Mouse (Mus musculus) G1E (cell line): ENCODE measurements at regions not wholly inside any gene's neighbourhood (a gene's known extent, or its start where the extent isn't known, plus 50 kb on each side); places are given as distances from the start of the nearest gene placed in this dataset.

Source experiments
- ATAC-seq: 2 replicates; pipeline ENCODE4 v1.8.0; 2016; ENCODE audit warnings: mild to moderate bottlenecking; ENCODE audit not compliant: insufficient number of reproducible peaks, poor library complexity, low FRiP score, severe bottlenecking; ENCODE audit errors: extremely low read depth
- DNase-seq: peaks from one replicate; pipeline ENCODE4 v3.0.0; 2012; ENCODE audit warnings: low spot score
- H3K27me3 ChIP-seq: 2 replicates; pipeline ENCODE4 v1.6.1; 2012; ENCODE audit warnings: mild to moderate bottlenecking, low read length, inconsistent platforms; ENCODE audit not compliant: insufficient read depth
- H3K36me3 ChIP-seq: replicated peaks from 2 replicates; pipeline ENCODE3; 2012; ENCODE audit warnings: mild to moderate bottlenecking, inconsistent platforms
- H3K4me1 ChIP-seq: 2 replicates; pipeline ENCODE4 v1.6.1; 2012; ENCODE audit warnings: low read depth, low read length, inconsistent platforms, mixed read lengths; ENCODE audit not compliant: insufficient read depth
- H3K4me3 ChIP-seq: 2 replicates; pipeline ENCODE4 v1.5.1; 2012; ENCODE audit warnings: low read depth, mild to moderate bottlenecking, inconsistent platforms, low read length, moderate library complexity, mixed read lengths
- H3K9me3 ChIP-seq: replicated peaks from 2 replicates; pipeline ENCODE4 v1.6.1; 2012; ENCODE audit warnings: inconsistent platforms
- CTCF ChIP-seq: IDR thresholded peaks from 2 replicates; pipeline ENCODE4 v1.5.1; 2012; ENCODE audit warnings: low read depth, low read length, inconsistent platforms, mixed read lengths
- GATA1 ChIP-seq: IDR thresholded peaks from 2 replicates; pipeline ENCODE4 v1.6.1; 2012; ENCODE audit warnings: borderline replicate concordance, low read length, inconsistent platforms, mixed read lengths
- GATA2 ChIP-seq: IDR thresholded peaks from 2 replicates; pipeline ENCODE4 v1.6.1; 2012; ENCODE audit warnings: low read depth, low read length, inconsistent platforms, borderline replicate concordance
- POLR2AphosphoS5 ChIP-seq: IDR thresholded peaks from 2 replicates; pipeline ENCODE4 v1.6.1; 2012; ENCODE audit warnings: low read depth, low read length, inconsistent platforms; ENCODE audit not compliant: insufficient replicate concordance
- TAL1 ChIP-seq: conservative IDR thresholded peaks from 2 replicates; pipeline ENCODE4 v1.6.1; 2012; ENCODE audit warnings: low read depth, low read length, inconsistent platforms, mixed read lengths

DNA sequence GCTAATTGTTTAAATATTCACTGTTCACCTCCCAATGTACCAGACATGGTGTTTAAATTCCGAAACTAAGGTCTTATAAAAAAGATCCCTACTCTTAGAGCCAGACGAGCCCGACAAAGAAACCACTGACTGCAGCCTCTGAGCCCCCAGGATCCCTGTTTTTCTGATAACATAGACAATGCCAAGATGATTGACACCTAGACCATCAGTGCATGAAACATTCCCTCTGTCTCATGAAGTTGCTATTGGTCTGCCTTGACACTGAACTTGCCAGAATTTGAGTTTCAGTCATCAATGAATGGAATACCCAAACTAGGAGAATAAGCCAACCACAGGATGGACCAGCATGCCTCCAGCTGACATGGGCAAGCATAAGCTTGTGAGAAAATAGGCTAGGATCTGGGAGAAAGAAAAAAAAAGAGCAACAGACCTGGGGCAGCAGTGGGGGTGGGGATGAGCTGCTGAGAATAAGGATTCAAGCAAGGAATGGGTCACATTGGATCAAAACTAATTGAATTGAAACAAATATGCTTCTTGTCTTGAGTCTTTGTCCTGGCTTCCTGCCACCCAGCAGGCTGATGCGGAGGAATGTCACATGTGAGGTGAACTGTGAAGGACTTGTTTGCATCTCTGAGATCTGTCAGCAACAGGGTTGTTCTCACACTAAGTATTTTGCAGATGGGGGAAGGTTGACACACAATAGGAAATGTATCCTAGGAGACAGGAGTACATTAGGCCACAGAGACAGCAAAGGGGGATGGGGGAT, 333.0 kb downstream of the Lpin1 start:
- H3K36me3 ChIP-seq = no peaks in the 10 kb centered on the region
- no peak for TF ChIP-seq CTCF
- no peak for TF ChIP-seq GATA1
- TF ChIP-seq TAL1 = no peak
- no peak for TF ChIP-seq GATA2

DNA sequence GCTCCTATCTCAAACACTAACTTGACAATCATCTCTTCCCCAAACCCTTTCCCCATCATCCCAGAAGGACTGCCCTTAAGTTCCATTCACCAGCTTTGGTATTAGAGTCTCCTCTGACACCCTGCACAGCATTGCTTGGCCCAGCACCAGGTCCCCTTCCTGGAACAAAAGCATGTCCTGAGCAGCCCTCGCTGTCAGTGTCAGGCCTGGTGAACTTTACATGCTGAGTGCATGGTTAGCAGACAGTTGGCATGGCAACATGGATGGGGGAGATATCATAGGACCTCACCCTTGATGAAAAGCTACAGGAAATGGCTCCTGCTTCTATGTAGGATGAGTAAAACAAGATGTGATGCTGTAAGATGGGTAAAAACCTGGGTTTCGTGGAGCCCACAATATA, 333.6 kb downstream of the Lpin1 start:
- ATAC-seq = no peak
- Histone ChIP-seq H3K9me3 (no peaks in the 10 kb centered on the region), H3K36me3 (no peaks in the 10 kb centered on the region), H3K4me1 (no peaks in the 10 kb centered on the region), H3K27me3 (no peaks in the 10 kb centered on the region), H3K4me3 (no peak overlapping the region)
- no peak for DNase-seq
- no peak for TF ChIP-seq POLR2AphosphoS5
- TF ChIP-seq GATA2 = no peak
- no peak for TF ChIP-seq GATA1
- TF ChIP-seq TAL1 = no peak
- no peak for TF ChIP-seq CTCF

More for the DNA sequence above, 333.0 kb downstream of the Lpin1 start:
- DNase-seq = no peak
- no peak for ATAC-seq
- Histone ChIP-seq H3K4me3 (no peak overlapping the region), H3K27me3 (no peaks in the 10 kb centered on the region), H3K4me1 (no peaks in the 10 kb centered on the region), H3K9me3 (no peaks in the 10 kb centered on the region)

DNA sequence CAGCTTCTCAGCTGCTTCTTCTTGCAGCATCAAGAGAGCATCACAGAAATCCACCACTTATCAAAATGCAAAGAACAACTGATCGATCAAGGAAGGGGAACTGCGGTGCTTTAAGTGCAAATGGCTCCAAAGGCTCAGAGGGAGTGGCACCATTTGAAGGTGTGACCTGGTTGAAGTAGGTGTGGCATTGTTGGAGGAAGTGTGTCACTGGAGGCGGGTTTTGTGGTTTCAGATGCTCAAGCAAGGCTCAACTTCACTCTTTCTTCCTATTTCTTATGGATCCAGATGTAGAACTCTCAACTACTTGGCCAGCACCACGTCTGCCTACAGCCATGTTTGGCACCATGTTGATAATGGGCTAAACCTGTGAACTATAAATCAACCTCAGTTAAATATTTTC, 334.5 kb downstream of the Lpin1 start:
- Histone ChIP-seq H3K9me3 (no peaks in the 10 kb centered on the region), H3K4me3 (no peak overlapping the region), H3K4me1 (no peaks in the 10 kb centered on the region), H3K27me3 (no peaks in the 10 kb centered on the region), H3K36me3 (no peaks in the 10 kb centered on the region)
- TF ChIP-seq GATA2 (no peak), POLR2AphosphoS5 (no peak), GATA1 (no peak), TAL1 (no peak), CTCF (no peak)
- no peak for ATAC-seq
- DNase-seq = no peak

DNA sequence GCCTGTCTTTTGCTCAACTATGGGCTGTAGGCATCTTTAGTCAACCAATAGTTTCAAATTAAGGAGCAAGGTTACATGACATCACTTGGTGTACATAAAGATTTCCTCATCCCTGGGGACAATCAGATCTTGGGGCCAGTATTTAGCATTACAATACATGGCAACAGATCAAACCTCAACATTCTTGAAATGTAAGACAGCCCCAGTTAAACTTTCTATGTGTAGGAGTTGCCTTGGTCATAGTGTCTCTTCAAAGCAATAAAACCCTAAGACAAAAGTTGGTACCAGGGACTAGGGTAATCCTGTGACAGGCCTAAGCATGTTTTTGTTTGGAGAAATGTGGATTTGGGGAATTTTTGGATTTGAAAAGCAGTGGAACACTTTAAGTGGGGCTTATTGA, 338.3 kb downstream of the Lpin1 start:
- H3K27me3 ChIP-seq = peaks cover 2% of the 10 kb centered on the region; the same call in 1 of the 2 replicates
- no peaks in the 10 kb centered on the region for H3K36me3 ChIP-seq
- TF ChIP-seq TAL1 (no peak), GATA1 (no peak), GATA2 (no peak), CTCF (no peak), POLR2AphosphoS5 (no peak)
- DNase-seq (no peak), ATAC-seq (no peak)
- H3K9me3 ChIP-seq = 0 out of 2 replicates have a peak, but pooled peaks cover 3% of the 10 kb centered on the region
- H3K4me1 ChIP-seq = no peaks in the 10 kb centered on the region
- no peak overlapping the region for H3K4me3 ChIP-seq

DNA sequence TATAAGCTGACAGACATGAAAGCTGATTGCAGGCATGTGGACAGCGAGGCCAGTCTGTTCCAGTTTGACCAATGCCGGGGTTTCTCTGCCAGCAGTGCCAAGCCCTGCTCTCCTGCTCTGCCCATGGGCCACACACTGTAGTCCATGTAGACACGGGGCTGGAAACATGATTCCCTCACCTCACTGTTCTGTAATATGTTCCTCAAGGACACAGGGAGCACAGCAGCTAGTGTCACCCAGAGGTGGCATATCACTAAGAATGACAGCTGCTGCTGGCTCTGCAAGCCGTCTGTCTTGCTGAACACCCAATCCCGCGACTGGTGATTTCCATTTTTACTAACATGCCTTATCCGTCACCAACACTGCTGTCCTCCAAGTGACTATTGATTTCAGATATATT, 339.9 kb downstream of the Lpin1 start:
- TF ChIP-seq CTCF = no peak
- TF ChIP-seq GATA1 = no peak
- TF ChIP-seq TAL1 = no peak
- no peak for TF ChIP-seq GATA2
- TF ChIP-seq POLR2AphosphoS5 = no peak
- Histone ChIP-seq H3K4me1 (no peaks in the 10 kb centered on the region), H3K27me3 (peaks cover 2% of the 10 kb centered on the region; the same call in 1 of the 2 replicates), H3K9me3 (0 out of 2 replicates have a peak, but pooled peaks cover 3% of the 10 kb centered on the region), H3K36me3 (no peaks in the 10 kb centered on the region), H3K4me3 (no peak overlapping the region)
- DNase-seq (no peak), ATAC-seq (no peak)

DNA sequence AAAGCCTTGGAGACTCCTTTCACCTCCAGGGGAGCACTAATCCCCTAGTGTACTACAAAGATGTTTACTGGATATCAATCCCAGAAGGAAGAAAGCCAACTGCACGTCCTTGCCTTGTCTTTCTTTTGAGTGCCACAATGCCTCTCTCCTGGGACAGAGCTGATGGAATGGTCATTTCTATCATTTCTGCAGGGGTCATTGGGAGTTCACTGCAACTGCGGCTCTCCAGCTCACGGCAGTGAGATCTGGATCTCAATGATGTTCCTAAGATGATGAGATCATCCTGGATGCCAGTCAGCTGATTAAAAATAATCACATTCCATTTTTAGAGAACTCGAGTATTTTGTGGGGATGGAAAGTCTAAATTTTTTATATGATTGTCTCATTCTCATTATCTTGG, 341.1 kb downstream of the Lpin1 start:
- no peak for TF ChIP-seq GATA2
- no peak for TF ChIP-seq POLR2AphosphoS5
- TF ChIP-seq CTCF = no peak
- TF ChIP-seq TAL1 = no peak
- TF ChIP-seq GATA1 = no peak
- DNase-seq (no peak), ATAC-seq (no peak)
- H3K27me3 ChIP-seq = peaks cover 2% of the 10 kb centered on the region; the same call in 1 of the 2 replicates
- H3K4me3 ChIP-seq = no peak overlapping the region
- no peaks in the 10 kb centered on the region for H3K36me3 ChIP-seq
- no peaks in the 10 kb centered on the region for H3K4me1 ChIP-seq
- H3K9me3 ChIP-seq = 0 out of 2 replicates have a peak, but pooled peaks cover 3% of the 10 kb centered on the region
